Mouse (Mus musculus) neural tube, embryonic 12.5 days (tissue): ENCODE data around the gene Dnajb12. TPM values are rescaled to one million over a fixed set of nuclear protein-coding genes. Genes with fewer than 3 reads are reported as not detected.

ENCODE experiments used
- ATAC-seq: fragments of 200-750 bp; cut with Nextera tagmentation; 2 replicates; pipeline ENCODE4 v1.8.0; 2017; ENCODE audit warnings: low read depth, mild to moderate bottlenecking, moderate TSS enrichment, moderate library complexity; ENCODE audit not compliant: low FRiP score
- H3K27ac ChIP-seq: fragments of 300-500 bp; sonication (generic); 2 replicates; pipeline ENCODE4 v1.5.1; 2016
- H3K27me3 ChIP-seq: fragments of 300-500 bp; sonication (generic); replicated peaks from 2 replicates; pipeline ENCODE4 v1.6.1; 2016; ENCODE audit warnings: mild to moderate bottlenecking
- H3K36me3 ChIP-seq: fragments of 300-500 bp; sonication (generic); 2 replicates; pipeline ENCODE4 v1.6.1; 2016; ENCODE audit warnings: mild to moderate bottlenecking
- H3K4me1 ChIP-seq: fragments of 300-500 bp; sonication (generic); 2 replicates; pipeline ENCODE4 v1.6.1; 2016
- H3K4me2 ChIP-seq: fragments of 300-500 bp; sonication (generic); replicated peaks from 2 replicates; pipeline ENCODE4 v1.6.1; 2016; ENCODE audit warnings: mild to moderate bottlenecking
- H3K4me3 ChIP-seq: fragments of 300-500 bp; sonication (generic); 2 replicates; pipeline ENCODE4 v1.5.1; 2016
- H3K9ac ChIP-seq: fragments of 300-500 bp; sonication (generic); 2 replicates; pipeline ENCODE4 v1.6.1; 2016; ENCODE audit warnings: mild to moderate bottlenecking
- H3K9me3 ChIP-seq: fragments of 300-500 bp; sonication (generic); 2 replicates; pipeline ENCODE4 v1.6.1; 2016; ENCODE audit warnings: mild to moderate bottlenecking
- WGBS: fragments of 180-500 bp; shearing (Covaris S2); methylation state at CpG from one replicate; pipeline ENCODE4 v1.1.7; 2016; 5-methylcytosine and 5-hydroxymethylcytosine counted together
- polyA plus RNA-seq: library from polyadenylated mRNA; unstranded; fragments of >200 nt; fragmentation: Nextera tagmentation; extraction: Ambion mirVana; gene quantifications from 2 replicates; pipeline ENCODE4 v1.2.1, GENCODE M21; 2016

Gene Dnajb12
- polyA plus RNA-seq, 1 experiment from 2014 or later, result 23.6 TPM

- Histone ChIP-seq H3K27me3 (no peaks in the 10 kb centered on the region; the same call in 1 of the 2 replicates), H3K9ac (peak overlapping the region; percentile 44; the same call in 1 of the 2 replicates), H3K4me1 (peaks cover 77% of the 10 kb centered on the region), H3K4me3 (no peak overlapping the region), H3K36me3 (peaks cover 22% of the 10 kb centered on the region), H3K27ac (peak overlapping the region; percentile 98), H3K4me2 (peak overlapping the region; percentile 49), H3K9me3 (no peaks in the 10 kb centered on the region)
- WGBS, result 7% methylated on average over 21 of the region's 21 CpGs
- peak; percentile 92 for ATAC-seq
These were observed 20.2 kb downstream of the Dnajb12 start for GRCm38 (mm10) chr10:59899341-59900173.

GRCm38 (mm10) chr10:59900174-59900435 lies 20.7 kb downstream of the Dnajb12 start:
- ATAC-seq, result no peak
- no peaks in the 10 kb centered on the region; the same call in 1 of the 2 replicates for H3K27me3 ChIP-seq
- peak overlapping the region; percentile 98 for H3K27ac ChIP-seq
- H3K36me3 ChIP-seq, result peaks cover 21% of the 10 kb centered on the region
- H3K9me3 ChIP-seq, result no peaks in the 10 kb centered on the region
- no peak overlapping the region for H3K4me3 ChIP-seq
- 0 out of 2 replicates have a peak overlapping the region, but pooled peaks have one; percentile 1 for H3K9ac ChIP-seq
- WGBS, result 45% methylated on average over 4 of the region's 4 CpGs
- peaks cover 74% of the 10 kb centered on the region for H3K4me1 ChIP-seq
- H3K4me2 ChIP-seq, result peak overlapping the region; percentile 49

- no peaks in the 10 kb centered on the region for H3K27me3 ChIP-seq
- H3K4me3 ChIP-seq, result no peak overlapping the region
- peaks cover 72% of the 10 kb centered on the region for H3K4me1 ChIP-seq
- peaks cover 13% of the 10 kb centered on the region for H3K36me3 ChIP-seq
- H3K9me3 ChIP-seq, result no peaks in the 10 kb centered on the region
- no peak overlapping the region for H3K4me2 ChIP-seq
- ATAC-seq, result no peak
- no peak overlapping the region for H3K9ac ChIP-seq
- no peak overlapping the region for H3K27ac ChIP-seq
- 61% methylated on average over 4 of the region's 4 CpGs for WGBS
These were observed 21.6 kb downstream of the Dnajb12 start for GRCm38 (mm10) chr10:59900939-59901338.

GRCm38 (mm10) chr10:59901463-59901862 lies 22.1 kb downstream of the Dnajb12 start:
- Histone ChIP-seq H3K9me3 (no peaks in the 10 kb centered on the region), H3K9ac (no peak overlapping the region), H3K27ac (no peak overlapping the region)

GRCm38 (mm10) chr10:59901986-59902605 lies 22.7 kb downstream of the Dnajb12 start:
- ATAC-seq, result no peak
- 71% methylated on average over 8 of the region's 8 CpGs for WGBS
- H3K27ac ChIP-seq, result no peak overlapping the region
- H3K4me3 ChIP-seq, result no peak overlapping the region
- H3K4me2 ChIP-seq, result no peak overlapping the region
- 0 out of 2 replicates have a peak, but pooled peaks cover 3% of the 10 kb centered on the region for H3K36me3 ChIP-seq
- no peaks in the 10 kb centered on the region for H3K9me3 ChIP-seq
- H3K4me1 ChIP-seq, result peaks cover 61% of the 10 kb centered on the region
- H3K27me3 ChIP-seq, result no peaks in the 10 kb centered on the region
- no peak overlapping the region for H3K9ac ChIP-seq

More at GRCm38 (mm10) chr10:59901463-59901862, 22.1 kb downstream of the Dnajb12 start:
- no peak for ATAC-seq
- H3K4me3 ChIP-seq, result no peak overlapping the region
- no peak overlapping the region for H3K4me2 ChIP-seq
- WGBS, result 89% methylated on average over 1 of the region's 1 CpGs
- H3K27me3 ChIP-seq, result no peaks in the 10 kb centered on the region
- peaks cover 67% of the 10 kb centered on the region for H3K4me1 ChIP-seq
- peaks cover 8% of the 10 kb centered on the region for H3K36me3 ChIP-seq

GRCm38 (mm10) chr10:59902606-59902990 lies 23.2 kb downstream of the Dnajb12 start:
- Histone ChIP-seq H3K9me3 (no peaks in the 10 kb centered on the region), H3K27ac (no peak overlapping the region), H3K4me3 (no peak overlapping the region), H3K4me2 (no peak overlapping the region), H3K36me3 (0 out of 2 replicates have a peak, but pooled peaks cover 3% of the 10 kb centered on the region), H3K4me1 (peaks cover 61% of the 10 kb centered on the region), H3K27me3 (no peaks in the 10 kb centered on the region), H3K9ac (no peak overlapping the region)
- 70% methylated on average over 8 of the region's 8 CpGs for WGBS
- ATAC-seq, result no peak

- H3K4me2 ChIP-seq, result no peak overlapping the region
- H3K9ac ChIP-seq, result no peak overlapping the region
- 59% methylated on average over 7 of the region's 7 CpGs for WGBS
- ATAC-seq, result no peak
- no peak overlapping the region for H3K4me3 ChIP-seq
- 0 out of 2 replicates have a peak, but pooled peaks cover 3% of the 10 kb centered on the region for H3K36me3 ChIP-seq
- H3K4me1 ChIP-seq, result peaks cover 62% of the 10 kb centered on the region
- no peaks in the 10 kb centered on the region for H3K27me3 ChIP-seq
- no peak overlapping the region; the same call in 1 of the 2 replicates for H3K27ac ChIP-seq
- no peaks in the 10 kb centered on the region for H3K9me3 ChIP-seq
These were observed 23.8 kb downstream of the Dnajb12 start for GRCm38 (mm10) chr10:59903170-59903569.

GRCm38 (mm10) chr10:59907080-59907609 lies 27.8 kb downstream of the Dnajb12 start:
- no peak overlapping the region for H3K4me3 ChIP-seq
- WGBS, result 78% methylated on average over 3 of the region's 3 CpGs
- H3K9ac ChIP-seq, result no peak overlapping the region
- no peak overlapping the region for H3K4me2 ChIP-seq
- no peak overlapping the region for H3K27ac ChIP-seq
- no peak for ATAC-seq
- no peaks in the 10 kb centered on the region for H3K9me3 ChIP-seq
- H3K4me1 ChIP-seq, result peaks cover 49% of the 10 kb centered on the region
- no peaks in the 10 kb centered on the region for H3K36me3 ChIP-seq
- no peaks in the 10 kb centered on the region for H3K27me3 ChIP-seq

GRCm38 (mm10) chr10:59907695-59908299 lies 28.4 kb downstream of the Dnajb12 start:
- 53% methylated on average over 7 of the region's 7 CpGs for WGBS
- ATAC-seq, result no peak
- H3K27ac ChIP-seq, result no peak overlapping the region
- H3K27me3 ChIP-seq, result no peaks in the 10 kb centered on the region
- no peak overlapping the region for H3K9ac ChIP-seq
- peaks cover 44% of the 10 kb centered on the region for H3K4me1 ChIP-seq
- no peaks in the 10 kb centered on the region for H3K9me3 ChIP-seq
- H3K4me2 ChIP-seq, result no peak overlapping the region
- H3K36me3 ChIP-seq, result no peaks in the 10 kb centered on the region
- no peak overlapping the region for H3K4me3 ChIP-seq

- 63% methylated on average over 7 of the region's 7 CpGs for WGBS
- Histone ChIP-seq H3K9me3 (no peaks in the 10 kb centered on the region), H3K36me3 (no peaks in the 10 kb centered on the region), H3K4me2 (peak overlapping the region; percentile 32), H3K9ac (no peak overlapping the region), H3K4me1 (peaks cover 37% of the 10 kb centered on the region), H3K27ac (no peak overlapping the region), H3K4me3 (no peak overlapping the region), H3K27me3 (no peaks in the 10 kb centered on the region)
- no peak for ATAC-seq
These were observed 29.5 kb downstream of the Dnajb12 start for GRCm38 (mm10) chr10:59908776-59909315.

GRCm38 (mm10) chr10:59909357-59909847 lies 30.0 kb downstream of the Dnajb12 start:
- no peaks in the 10 kb centered on the region for H3K9me3 ChIP-seq
- no peak for ATAC-seq
- 12% methylated on average over 14 of the region's 14 CpGs for WGBS
- H3K4me3 ChIP-seq, result no peak overlapping the region
- H3K27me3 ChIP-seq, result no peaks in the 10 kb centered on the region
- H3K4me2 ChIP-seq, result peak overlapping the region; percentile 32
- no peak overlapping the region for H3K27ac ChIP-seq
- H3K9ac ChIP-seq, result no peak overlapping the region; the same call in 1 of the 2 replicates
- peaks cover 37% of the 10 kb centered on the region for H3K4me1 ChIP-seq
- H3K36me3 ChIP-seq, result no peaks in the 10 kb centered on the region
